Mouse (Mus musculus) forebrain, postnatal 0 days (tissue): ENCODE measurements at regions not wholly inside any gene's neighbourhood (a gene's known extent, or its start where the extent isn't known, plus 50 kb on each side); places are given as distances from the start of the nearest gene placed in this dataset.

Experiments
- ATAC-seq: fragments of 200-750 bp; cut with Nextera tagmentation; 2 replicates; pipeline ENCODE4 v1.8.0; 2017; ENCODE audit warnings: mild to moderate bottlenecking, moderate library complexity
- DNase-seq: peaks from one replicate; pipeline ENCODE4 v3.0.0-alpha.2; 2015
- H3K27ac ChIP-seq: fragments of 300-500 bp; sonication (generic); 2 replicates; pipeline ENCODE4 v1.5.1; 2014; ENCODE audit warnings: low read depth, mild to moderate bottlenecking, antibody characterized with exemption, low read length, moderate library complexity, mixed read lengths
- H3K27me3 ChIP-seq: fragments of 300-500 bp; sonication (generic); 2 replicates; pipeline ENCODE4 v1.6.1; 2014; ENCODE audit warnings: mild to moderate bottlenecking, low read length, mixed read lengths; ENCODE audit not compliant: insufficient read depth
- H3K36me3 ChIP-seq: fragments of 300-500 bp; sonication (generic); 2 replicates; pipeline ENCODE4 v1.6.1; 2014; ENCODE audit warnings: mild to moderate bottlenecking, moderate library complexity; ENCODE audit not compliant: insufficient read depth
- H3K4me1 ChIP-seq: fragments of 300-500 bp; sonication (generic); 2 replicates; pipeline ENCODE4 v1.6.1; 2014; ENCODE audit warnings: antibody characterized with exemption; ENCODE audit not compliant: insufficient read depth
- H3K4me2 ChIP-seq: fragments of 300-500 bp; sonication (generic); 2 replicates; pipeline ENCODE4 v1.6.1; 2014; ENCODE audit warnings: low read depth, mild to moderate bottlenecking, moderate library complexity
- H3K4me3 ChIP-seq: fragments of 300-500 bp; sonication (generic); 2 replicates; pipeline ENCODE4 v1.5.1; 2014; ENCODE audit warnings: low read depth, low read length, mixed read lengths
- H3K9ac ChIP-seq: fragments of 300-500 bp; sonication (generic); 2 replicates; pipeline ENCODE4 v1.6.1; 2014; ENCODE audit warnings: mild to moderate bottlenecking
- H3K9me3 ChIP-seq: fragments of 300-500 bp; sonication (generic); 2 replicates; pipeline ENCODE4 v1.6.1; 2016; ENCODE audit warnings: low read length
- CTCF ChIP-seq: sonication (generic); IDR thresholded peaks from 2 replicates; pipeline ENCODE4 v1.5.1; 2016; ENCODE audit warnings: antibody characterized with exemption, control low read depth, low read depth
- WGBS: fragments of 180-500 bp; shearing (Covaris S2); extraction: QIAGEN DNeasy Blood & Tissue Kit; methylation state at CpG from one replicate; pipeline ENCODE4 v1.1.7; 2014; 5-methylcytosine and 5-hydroxymethylcytosine counted together

- no peaks in the 10 kb centered on the region for H3K9me3 ChIP-seq
- DNase-seq: peak; percentile 55
- H3K4me2 ChIP-seq: no peak overlapping the region
- 23% methylated on average over 5 of the region's 5 CpGs for WGBS
- no peaks in the 10 kb centered on the region for H3K27me3 ChIP-seq
- TF ChIP-seq CTCF: peak; percentile 81
- no peak for ATAC-seq
- H3K4me3 ChIP-seq: no peak overlapping the region
- H3K9ac ChIP-seq: no peak overlapping the region
- H3K4me1 ChIP-seq: 0 out of 2 replicates have a peak, but pooled peaks cover 4% of the 10 kb centered on the region
- H3K27ac ChIP-seq: no peak overlapping the region
- no peaks in the 10 kb centered on the region for H3K36me3 ChIP-seq
Observed at GRCm38 (mm10) chr7:98778929-98779328, 56.0 kb upstream of the Wnt11 start.

- Histone ChIP-seq H3K9ac (no peak overlapping the region), H3K4me2 (no peak overlapping the region), H3K4me3 (no peak overlapping the region), H3K27ac (no peak overlapping the region), H3K36me3 (no peaks in the 10 kb centered on the region), H3K27me3 (no peaks in the 10 kb centered on the region), H3K4me1 (0 out of 2 replicates have a peak, but pooled peaks cover 9% of the 10 kb centered on the region), H3K9me3 (no peaks in the 10 kb centered on the region)
- 0 out of 2 replicates have a peak, but pooled peaks have one; percentile 18 for ATAC-seq
- DNase-seq: no peak
- 25% methylated on average over 5 of the region's 5 CpGs for WGBS
- TF ChIP-seq CTCF: no peak
Observed at GRCm38 (mm10) chr7:98783521-98783920, 51.4 kb upstream of the Wnt11 start.

- Histone ChIP-seq H3K9me3 (no peaks in the 10 kb centered on the region), H3K4me1 (0 out of 2 replicates have a peak, but pooled peaks cover 9% of the 10 kb centered on the region), H3K9ac (no peak overlapping the region), H3K27ac (0 out of 2 replicates have a peak overlapping the region, but pooled peaks have one; percentile 9), H3K36me3 (no peaks in the 10 kb centered on the region), H3K27me3 (no peaks in the 10 kb centered on the region), H3K4me3 (no peak overlapping the region), H3K4me2 (no peak overlapping the region; the same call in 1 of the 2 replicates)
- 9% methylated on average over 7 of the region's 7 CpGs for WGBS
- ATAC-seq (peak; percentile 65), DNase-seq (peak; percentile 72)
- TF ChIP-seq CTCF: no peak
Observed at GRCm38 (mm10) chr7:98783954-98784353, 51.0 kb upstream of the Wnt11 start.

GRCm38 (mm10) chr7:98784369-98784931 is 50.5 kb upstream of the Wnt11 start:
- DNase-seq: no peak
- WGBS: 42% methylated on average over 15 of the region's 15 CpGs
- H3K27me3 ChIP-seq: no peaks in the 10 kb centered on the region
- no peak; the same call in 1 of the 2 replicates for ATAC-seq
- no peaks in the 10 kb centered on the region for H3K9me3 ChIP-seq
- H3K4me3 ChIP-seq: no peak overlapping the region
- 0 out of 2 replicates have a peak, but pooled peaks cover 9% of the 10 kb centered on the region for H3K4me1 ChIP-seq
- no peak overlapping the region; the same call in 1 of the 2 replicates for H3K4me2 ChIP-seq
- H3K27ac ChIP-seq: 0 out of 2 replicates have a peak overlapping the region, but pooled peaks have one; percentile 9
- TF ChIP-seq CTCF: no peak
- H3K9ac ChIP-seq: peak overlapping the region; percentile 4; the same call in 1 of the 2 replicates
- no peaks in the 10 kb centered on the region for H3K36me3 ChIP-seq
